Mouse (Mus musculus): ENCODE results near the gene Anks1.

DNA sequence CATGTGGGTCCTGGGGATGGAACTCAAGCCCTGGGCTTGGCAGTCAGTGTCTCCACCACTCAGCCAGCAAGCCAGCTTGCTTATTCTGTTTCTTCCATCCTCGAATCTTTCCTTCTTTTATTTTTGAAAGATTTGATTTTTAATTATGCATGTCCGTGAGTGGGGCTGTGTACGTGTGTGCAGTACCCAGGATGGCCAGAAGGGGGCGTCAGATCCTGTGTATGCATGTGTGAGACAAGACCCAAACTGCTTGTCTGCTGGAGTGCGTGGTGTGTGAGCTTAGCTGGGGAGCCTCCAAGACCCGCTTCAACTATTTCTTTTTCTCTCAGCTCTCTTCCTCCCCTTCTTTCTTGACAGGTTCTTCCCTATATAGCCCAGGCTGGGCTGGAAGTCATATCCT is 197.2 kb downstream of the Anks1 start:
- TF ChIP-seq POLR2A (IDR thresholded peaks at IDR 0.05; ENCODE audit: control insufficient read depth, low read depth, low read length) = no peak
- TF ChIP-seq CTCF (IDR thresholded peaks at IDR 0.05; ENCODE audit: control insufficient read depth, insufficient read depth, insufficient replicate concordance, low read depth, low read length) = peak; percentile 96
